Mouse (Mus musculus): Measurements from ENCODE around the gene Syt1. TPM values are rescaled to one million over a fixed set of nuclear protein-coding genes. Genes with fewer than 3 reads are reported as not detected.

Syt1 gene
- total and polyA plus RNA-seq, 3 experiments = 2.7 to 13.2 (median 8.6) TPM

DNA sequence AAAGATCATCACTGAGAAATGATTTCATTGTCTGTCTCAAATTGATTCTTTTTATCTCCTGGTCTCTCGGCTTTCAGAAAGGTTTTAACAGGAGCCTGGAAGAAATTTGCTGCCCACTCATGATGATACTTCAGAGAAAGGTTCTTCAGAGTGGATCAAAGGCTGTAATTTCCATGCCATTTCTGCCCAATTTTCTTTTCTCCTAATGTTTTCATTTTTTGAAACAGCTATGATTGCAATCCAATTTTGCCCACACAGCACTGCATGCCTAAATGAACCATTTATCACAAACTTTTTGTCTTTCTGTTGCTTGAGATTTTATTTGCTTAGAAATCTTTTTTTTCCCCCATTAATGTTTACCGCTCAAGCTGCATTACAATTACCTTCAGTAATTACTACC is 257.5 kb downstream of the Syt1 start:
- no peak for DNase-seq

DNA sequence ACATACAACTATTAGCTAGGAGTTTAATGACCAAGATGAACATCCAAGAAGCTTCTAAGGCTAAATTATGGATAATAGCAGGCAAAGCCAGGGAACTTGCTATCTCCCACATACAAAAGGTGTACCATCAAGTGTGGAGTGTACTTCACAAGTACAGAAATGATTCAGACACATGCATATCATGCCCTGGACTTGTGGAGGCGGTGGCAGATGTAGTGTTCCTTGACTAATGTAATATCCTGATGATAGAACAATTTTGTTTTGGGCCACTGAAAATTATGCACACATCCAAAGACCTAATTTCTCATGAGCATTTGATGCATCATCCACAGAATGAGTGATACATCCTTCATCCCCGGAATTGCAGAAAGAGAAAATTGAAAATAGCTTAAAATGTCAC is 267.0 kb downstream of the Syt1 start:
- DNase-seq = no peak

DNA sequence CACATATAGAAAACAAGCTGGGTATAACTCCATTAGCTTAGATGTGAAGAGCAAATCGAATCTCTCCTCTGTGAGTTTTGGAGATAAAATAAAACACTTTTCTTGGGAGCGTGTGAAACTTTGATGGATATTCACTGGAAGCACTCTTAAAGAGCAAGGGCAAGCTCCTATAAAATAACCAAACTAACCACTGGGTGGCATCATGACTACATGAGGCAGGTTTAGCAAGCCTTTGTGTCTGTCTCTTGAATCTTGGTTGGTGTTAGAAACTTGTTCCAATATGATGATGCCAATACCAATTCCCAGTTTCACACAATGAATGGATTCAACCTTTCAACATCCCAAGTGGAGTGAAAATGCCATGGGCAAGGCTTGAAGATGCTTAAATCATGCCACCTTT is 276.8 kb downstream of the Syt1 start:
- peak; percentile 5 for DNase-seq

DNA sequence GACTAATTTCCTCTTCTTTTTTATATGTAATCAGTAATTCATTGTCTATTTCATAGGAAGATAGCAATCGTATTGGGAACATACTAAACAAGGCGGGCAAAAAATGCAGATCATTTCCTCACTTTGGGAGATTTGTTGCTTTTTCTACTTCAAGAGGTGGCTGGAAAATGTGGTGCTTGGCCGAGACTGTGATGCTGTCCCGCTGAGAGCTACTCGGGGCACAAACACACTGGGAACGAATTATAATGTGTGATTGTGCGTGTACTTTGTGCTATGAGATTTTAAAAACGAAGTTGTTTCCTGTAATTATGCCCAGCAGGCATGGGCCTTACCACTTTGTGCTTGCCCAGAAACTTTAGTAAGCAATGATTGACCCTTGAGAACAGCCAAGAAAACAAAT is 281.8 kb downstream of the Syt1 start:
- no peak for DNase-seq

DNA sequence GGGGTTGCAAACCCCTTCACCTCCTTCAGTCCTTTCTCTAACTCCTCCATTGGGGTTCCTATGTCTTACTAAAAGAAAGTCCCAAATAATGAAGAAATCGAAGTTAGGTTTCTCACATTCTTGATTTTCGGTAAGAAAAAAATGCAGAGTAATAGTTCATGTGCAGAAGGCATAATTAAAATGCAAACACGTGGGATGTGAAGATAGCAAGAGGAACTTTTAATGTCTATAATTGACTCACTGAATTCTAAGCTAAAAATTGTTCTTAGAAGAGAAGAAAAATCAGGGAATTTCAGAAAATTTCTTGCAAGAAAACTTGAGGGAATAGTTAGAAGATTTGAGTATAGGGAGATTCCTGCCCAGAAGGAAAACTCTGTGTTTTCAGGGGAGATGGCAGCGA is 284.4 kb downstream of the Syt1 start:
- no peak for DNase-seq

DNA sequence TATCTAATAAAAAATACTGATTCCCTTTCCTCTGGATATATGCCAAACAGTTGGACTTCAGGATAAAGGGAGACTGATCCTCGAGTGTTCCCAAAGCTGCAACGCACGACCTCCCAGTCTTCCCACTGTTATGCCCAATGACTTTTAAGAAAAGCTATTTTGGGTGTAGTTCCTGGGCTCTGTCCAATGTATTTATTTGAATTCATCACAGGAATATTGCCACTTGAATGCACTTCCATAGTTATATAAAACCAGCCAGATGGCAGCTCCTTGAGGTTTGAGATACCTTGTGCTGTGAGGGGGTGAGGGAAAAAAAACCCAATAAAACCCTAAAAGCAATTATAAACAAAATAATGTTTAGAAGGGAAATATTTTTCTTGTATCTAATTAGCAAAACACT is 285.9 kb downstream of the Syt1 start:
- DNase-seq = no peak

DNA sequence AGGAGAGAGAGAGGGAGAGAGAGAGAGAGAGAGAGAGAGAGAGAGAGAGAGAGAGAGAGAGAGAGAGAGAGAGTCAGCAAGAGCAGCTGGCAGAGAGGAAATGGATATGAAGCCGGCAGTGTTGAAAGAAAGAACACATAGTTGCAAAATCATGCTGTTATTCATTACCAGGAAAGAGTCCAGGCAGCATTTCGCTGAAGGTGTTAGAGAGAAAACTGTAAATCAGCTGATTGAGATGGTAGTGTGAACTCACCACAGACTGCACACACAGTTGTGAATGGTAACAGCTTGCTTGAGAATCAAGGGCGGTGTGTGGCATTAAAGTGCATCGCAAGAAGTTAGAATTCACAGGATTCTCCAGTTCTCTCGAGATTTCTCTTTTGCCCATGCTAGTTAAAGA is 300.3 kb downstream of the Syt1 start:
- no peak for DNase-seq

DNA sequence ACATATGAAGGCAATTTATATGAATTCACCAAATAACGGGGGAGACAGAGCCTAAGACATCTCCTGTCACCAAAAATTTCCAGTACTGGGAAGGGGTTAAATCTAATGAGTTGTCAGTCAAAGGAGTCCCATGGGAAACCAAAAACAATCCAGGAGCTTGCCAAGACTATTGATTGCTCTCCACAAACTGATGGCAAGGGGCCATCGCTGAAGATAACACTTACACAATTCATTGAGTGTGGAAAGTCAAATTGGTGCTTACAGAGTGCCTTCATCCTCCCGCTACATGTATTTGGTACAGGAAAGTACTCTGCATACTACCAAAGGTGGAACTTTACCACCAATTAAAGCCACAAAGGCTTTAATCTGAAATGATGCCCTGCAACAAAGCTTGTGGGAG is 305.1 kb downstream of the Syt1 start:
- no peak for DNase-seq

DNA sequence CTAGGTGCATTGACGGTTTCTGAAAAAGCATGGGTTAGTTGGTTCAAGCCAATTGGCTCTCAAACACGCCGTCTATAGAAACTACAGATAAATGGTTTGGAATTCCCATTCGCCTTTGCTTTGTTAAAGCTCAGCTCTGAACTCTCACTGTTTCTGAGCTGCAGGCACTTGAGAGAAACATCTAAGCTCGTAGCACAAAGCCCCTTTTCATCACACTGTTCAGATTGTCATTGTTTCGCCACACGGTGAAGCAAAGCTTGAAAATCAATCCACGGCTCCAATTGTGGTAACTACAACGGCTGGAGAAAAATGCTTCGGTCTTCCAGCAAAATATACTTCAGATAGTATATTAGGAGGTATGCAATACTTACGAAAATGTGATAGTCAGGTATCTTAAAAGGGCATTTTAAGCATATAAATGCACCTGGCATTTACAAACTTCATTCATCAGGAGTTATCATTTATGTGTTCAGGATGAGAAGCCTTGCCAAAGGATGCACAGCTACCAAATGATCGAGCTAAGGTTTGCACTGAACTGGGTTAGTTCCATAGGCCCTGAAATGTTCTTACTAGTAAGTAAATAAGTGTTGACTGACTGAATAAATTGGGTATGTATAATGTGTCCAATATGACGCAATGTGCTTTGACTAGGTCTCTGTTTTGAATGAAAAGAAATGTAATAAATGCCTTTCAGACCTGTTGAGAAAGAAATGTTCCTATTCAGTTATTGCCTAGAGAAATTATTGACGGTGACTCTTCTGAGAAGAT is 309.2 kb downstream of the Syt1 start:
- no peak for DNase-seq

DNA sequence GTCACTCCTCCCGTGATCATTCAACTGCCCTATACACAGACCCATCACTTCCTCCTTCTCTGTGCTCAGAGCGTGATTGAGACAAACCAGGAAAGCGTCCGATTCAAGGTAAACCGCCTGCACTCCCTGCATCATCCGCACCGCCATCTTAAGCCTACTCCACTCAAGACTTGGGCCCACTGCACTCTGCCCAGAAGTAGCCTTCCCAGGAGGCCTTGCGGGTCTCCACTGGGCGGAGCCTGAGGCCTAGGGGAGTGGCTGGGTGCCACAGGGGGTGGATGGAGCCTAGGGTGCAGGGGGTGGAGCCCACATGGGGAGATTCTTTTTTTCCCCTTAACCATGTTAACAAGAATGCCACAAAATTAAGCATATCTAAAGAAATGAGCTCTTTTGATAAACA is 310.8 kb downstream of the Syt1 start, which contains the start of gene Gm5136:
Gene Gm5136, minus strand, starts transcription at position 215 of the 400 bp plus-strand sequence.
- DNase-seq = no peak

DNA sequence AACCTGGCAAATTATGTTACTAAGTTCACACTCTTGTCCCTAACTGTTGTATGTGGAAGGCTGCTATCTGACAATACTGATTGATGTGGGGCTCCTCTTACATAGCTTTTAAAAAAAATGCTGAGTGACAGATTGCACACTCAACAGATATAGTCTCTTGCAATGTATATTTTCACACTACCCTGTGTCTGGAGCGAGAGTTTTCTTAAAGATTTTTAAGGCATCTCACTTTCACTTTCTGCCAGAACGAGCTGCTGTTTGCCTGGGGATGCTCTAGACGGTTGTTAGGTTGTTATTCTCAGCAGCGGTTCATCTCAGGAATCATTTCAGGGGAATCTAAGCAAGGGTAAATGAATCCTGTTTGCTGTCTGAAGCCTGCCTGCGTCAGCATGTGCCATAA is 313.7 kb downstream of the Syt1 start:
- no peak for DNase-seq

DNA sequence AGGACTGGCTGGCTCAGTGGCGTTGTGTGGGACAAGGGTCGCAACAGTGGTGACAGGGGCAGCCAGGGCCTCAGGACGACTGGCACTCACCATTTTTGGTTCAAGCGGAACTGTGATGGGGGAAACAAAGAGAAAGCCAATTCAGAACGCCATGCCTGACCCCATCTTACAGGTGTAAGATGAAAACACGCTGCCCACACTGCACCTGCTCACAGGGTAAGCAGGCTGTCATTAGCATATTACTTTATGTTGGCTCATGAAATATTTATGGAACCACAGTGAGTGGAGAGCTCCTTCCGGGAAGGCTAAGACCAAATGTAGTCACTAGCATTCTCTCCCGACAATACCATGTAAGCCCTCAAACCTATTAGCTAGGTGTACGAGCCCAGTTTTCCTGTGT is 319.8 kb downstream of the Syt1 start:
- DNase-seq = no peak

DNA sequence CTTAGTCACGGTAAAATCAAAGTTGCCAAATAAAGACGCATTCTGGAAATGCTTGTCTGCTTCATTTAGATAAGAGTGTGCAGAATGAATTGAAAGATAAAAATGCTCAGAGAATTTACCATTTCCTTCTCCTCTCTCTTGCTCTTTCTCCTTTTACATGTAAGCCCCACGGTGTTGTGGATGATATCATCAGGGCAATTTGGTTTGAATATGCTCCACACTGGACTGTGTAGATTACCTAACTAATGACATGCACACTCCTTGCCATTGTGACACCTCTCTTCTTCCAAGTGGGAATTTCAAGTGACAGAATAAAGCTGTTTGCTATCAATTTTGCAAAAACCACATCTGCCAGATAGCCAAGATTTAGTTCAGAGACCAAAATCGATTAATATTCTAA is 324.1 kb downstream of the Syt1 start:
- no peak for DNase-seq

DNA sequence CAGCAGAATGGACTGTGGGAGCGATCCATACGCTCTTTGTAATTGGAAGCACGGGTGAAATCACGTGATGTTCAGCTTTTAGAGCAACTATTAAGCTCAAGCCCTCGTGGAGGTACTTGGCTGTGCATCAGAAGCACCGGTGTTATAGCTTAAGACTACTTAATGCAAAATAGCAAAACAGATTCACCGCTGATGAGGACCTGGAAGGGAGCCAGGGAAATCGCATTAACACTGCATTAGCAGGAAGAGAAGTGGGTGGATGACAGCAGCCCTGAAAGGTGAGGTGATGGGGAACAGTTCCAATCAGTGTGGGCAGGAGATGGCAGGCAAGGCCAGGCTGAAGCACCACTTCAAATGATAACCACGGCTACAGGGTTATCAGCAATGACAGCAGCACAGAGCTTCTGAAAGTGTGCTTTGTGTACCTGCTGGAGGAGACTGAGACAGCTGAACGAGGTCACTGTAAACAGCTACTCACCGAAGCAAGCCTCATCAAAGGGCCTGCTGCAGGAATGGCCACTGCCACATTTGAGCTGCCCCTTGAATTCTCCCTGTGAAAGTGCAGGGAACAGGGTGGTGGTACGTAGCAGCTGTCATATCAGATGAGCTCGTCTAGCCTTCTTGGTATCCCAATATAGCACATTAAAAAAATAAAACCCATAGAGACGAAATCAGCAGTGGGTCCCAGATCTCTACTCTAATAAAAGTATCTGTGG is 330.9 kb downstream of the Syt1 start:
- DNase-seq = peak; percentile 4

DNA sequence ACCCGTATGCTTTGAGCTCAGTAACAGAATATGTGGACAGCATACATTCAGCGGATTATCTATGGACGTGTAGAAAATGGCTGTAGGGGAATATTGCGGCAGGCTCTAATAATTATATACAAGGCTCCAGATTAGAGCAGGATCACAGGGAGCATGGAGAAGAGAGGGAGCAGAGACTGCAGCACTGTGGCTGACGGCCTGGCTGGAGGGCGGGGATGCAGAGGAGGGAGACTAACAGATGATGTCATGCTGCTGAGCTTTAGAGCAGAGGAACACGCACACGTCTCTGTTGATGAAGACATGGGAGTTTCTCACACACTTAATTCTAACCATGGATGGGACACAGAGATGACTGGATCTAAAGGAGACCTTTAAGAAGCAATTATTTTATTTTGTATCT is 333.7 kb downstream of the Syt1 start:
- no peak for DNase-seq

DNA sequence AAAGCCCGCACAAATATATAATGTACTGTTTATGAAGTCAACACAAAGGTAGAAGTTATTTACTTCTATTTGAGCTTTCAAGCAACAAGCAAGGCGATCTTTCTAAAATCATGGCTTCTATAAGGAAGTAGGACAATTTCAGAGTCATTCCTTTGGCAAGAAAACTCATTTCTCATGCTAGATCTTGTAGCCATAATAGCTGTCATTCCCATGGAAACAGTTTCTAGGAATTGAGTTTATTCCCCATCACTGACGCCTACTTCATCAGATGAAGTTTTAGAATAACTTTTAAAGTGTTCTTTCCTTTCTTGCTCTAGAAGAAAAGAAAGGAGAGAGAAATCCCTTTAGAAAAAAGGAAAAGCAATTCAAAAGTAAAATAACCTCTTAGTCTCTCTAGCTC is 341.8 kb downstream of the Syt1 start:
- DNase-seq = no peak

DNA sequence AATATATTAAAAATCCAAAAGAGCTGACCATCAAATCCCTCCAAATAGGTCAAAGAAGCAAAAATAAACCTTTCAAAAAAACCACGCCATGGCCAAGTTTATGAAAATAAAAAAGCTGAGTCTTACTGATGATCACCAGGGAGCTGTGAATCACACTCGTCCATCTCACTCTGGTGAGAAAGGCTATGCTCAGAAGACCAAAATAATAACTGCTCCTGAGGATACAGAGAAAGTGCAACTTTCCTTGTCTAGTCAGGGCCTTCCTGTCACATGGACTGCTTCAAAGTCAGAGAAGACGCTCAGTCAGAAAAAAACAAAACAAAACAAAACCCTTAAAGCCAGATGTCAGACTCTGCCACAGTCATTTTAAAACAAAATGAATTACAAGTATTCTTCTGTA is 350.5 kb downstream of the Syt1 start:
- DNase-seq = no peak

DNA sequence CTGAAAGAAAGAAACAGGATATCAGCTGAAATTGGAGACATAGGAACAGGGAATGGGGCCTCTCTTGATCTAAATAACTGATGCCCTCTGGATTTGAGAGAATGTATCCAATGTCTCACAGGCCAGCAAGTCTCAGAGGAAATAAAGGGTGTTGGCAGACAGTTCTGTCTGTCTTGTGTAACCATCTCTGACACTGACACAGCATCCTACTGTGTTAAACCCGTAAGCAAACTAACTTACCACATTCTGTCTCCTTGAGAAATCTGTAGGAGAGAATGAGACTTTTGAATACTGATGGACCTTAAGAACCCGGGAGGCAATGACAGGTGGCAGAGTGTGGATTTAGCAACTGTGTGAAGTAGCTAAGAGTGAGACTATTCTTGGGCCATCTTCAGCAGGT is 352.5 kb downstream of the Syt1 start:
- no peak for DNase-seq

DNA sequence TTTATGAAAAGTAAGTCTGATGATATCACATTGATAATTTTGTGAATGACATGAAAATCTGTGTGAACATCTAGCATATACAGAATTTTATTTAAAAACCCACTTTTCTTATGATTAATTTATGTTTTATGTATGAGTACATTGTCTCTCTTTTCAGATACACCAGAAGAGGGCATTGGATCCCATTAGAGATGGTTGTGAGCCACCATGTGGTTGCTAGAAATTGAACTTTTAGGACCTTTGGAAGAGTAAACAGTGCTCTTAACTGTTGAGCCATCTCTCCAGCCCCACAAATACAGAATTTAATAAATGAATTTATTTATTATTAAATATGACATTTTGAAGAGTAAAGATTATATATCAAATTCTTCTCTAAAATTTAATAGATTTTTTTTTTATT is 353.1 kb downstream of the Syt1 start:
- DNase-seq = no peak

DNA sequence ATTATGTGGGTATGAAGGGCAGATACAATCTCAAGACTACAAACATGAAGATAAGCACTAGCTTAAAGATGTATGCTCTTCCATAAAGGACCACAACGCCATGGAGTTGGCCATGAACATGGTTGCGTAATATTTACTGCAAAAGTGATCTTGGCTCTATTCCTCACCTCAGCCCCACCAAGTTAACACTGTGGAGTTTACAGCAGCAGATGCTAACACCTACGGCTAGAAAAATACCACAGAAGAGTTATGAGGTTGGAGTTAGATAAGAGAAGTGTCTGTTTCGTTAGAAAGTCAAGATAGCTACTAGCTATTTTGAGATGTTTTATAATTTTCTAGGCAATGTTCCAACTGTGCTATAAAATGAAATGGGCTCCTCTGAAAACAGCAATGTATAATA is 353.9 kb downstream of the Syt1 start:
- DNase-seq = no peak

DNA sequence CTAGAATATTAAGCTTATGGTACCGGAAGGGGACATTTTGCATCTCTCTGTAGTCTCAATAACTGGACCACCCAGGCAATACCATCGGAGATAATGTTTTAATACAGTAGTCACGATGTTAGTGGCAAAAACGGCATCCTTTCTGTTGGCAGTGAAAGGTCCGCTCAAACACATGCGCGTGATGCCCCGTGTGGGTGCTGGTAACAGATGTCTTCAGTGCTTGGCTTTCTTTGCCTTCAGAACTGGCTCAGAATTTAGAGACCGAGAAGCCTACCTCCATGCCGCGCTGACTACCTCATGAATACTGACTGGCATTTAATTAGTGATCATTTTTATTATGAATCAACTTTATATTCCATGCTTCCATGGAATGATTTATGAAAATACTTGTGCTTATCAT is 355.7 kb downstream of the Syt1 start:
- DNase-seq = no peak

DNA sequence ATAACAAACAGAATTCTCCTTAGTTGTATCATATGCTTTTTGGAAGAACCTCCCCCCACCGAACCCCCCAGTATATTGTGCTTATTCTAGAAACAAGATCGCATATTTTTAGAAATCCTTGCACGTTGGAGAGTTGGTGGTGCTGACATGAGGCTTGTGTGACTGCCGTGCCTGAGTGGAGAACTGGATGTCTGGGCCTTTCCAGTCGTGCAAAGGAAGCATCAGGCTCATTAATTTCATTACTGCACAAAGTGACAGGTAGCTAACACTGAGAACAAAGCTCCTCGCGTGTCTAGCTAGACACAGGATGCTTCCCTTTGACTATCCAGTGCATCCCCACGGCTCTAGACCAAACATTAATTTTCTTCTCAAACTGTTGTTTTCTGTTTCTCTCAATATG is 358.0 kb downstream of the Syt1 start:
- no peak for DNase-seq

DNA sequence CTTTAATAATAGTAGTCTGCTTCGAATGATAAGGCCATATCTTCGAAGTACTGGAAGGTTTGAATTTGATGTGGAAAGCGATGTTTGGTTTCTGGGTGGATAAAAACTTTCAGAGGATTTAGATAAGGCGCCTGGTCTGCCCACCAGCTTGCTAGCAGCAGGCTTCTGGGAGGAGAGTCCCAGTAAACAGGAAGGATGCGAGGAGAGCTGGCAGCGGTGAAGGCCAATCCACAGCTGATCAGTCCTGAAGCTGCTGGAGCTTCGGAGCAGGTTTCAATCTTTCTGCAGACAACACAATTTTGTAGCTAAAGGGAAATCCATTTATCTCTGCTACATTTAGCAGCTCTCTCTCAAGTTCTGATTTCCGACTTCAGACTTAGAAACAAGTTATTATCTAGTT is 358.7 kb downstream of the Syt1 start:
- DNase-seq = no peak

DNA sequence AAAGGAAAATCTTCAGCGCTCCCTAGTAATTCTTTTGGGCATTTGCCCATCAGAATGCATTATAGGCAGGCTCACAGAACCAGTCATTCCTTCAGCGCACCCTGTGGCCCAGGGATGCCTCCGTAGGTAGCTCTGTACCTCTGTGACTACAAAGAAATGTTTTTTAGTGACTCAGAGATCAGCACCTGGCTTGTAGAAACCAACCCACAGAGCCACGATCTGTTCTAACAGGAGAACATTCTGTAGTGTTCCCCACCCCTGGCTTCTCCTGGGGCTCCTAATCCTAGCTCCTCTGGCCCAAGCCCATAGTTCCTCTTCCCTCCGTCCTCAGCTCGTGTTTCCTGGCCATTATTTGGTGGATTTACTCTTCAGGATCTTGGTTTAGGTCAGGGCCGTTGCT is 361.6 kb downstream of the Syt1 start:
- no peak for DNase-seq

Data from adrenal gland, adult 2 months (tissue).